Mouse (Mus musculus): ENCODE results near the gene Rnd2.

GRCm38 (mm10) chr11:101468731-101469130, 3.9 kb downstream of the Rnd2 start:
- TF ChIP-seq POLR2A (IDR thresholded peaks at IDR 0.05; ENCODE audit: low read depth, low read length) (no peak), CTCF (IDR thresholded peaks at IDR 0.05; ENCODE audit: extremely low read depth, insufficient read length, insufficient replicate concordance, low read depth, low read length) (no peak; the same call in 1 of the 2 replicates)

Measured in small intestine, adult 2 months (tissue).